Mouse (Mus musculus): ENCODE measurements around the gene Rab3d. TPM values are rescaled to one million over a fixed set of nuclear protein-coding genes. Genes with fewer than 3 reads are reported as not detected.

The Rab3d gene
- polyA plus RNA-seq, 1 experiment from 2014 or later: 9.3 TPM

DNA sequence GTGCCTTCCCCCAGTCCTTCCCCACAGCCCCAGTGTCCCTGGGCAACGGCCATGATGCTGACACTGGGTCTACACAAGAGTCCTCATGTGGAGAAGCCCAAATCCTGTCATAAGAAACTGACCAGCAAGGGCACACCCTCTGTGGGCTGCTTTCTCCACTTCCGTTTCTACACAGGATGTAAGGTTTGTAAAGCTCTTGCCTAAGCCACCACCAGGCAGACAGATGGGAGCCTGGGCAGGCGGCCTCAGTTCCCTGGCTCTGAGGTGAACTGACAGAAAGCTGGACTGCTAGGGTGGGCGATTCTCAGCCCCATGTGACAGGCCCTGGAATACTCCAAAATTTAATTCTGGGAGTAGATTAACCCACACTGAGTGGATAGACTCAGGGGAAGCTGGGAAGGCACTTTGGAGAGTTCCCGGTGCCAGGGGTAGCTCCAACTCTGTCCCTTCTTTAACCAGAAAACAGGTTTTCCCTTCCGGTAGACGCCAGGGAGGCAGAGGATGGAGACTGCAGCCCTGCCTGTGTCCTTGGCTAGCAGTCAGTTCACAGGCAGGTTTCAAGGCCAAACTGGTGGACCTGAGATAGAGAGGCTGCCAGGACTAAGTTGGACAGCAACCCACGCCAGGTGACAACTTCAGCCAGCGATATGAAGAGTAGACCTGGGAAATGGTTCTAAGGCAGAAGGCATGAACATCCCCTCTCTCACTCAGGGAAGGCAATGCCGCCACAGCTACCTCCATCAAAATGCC is 8.3 kb downstream of the Rab3d start:
- Histone ChIP-seq H3K4me2 (ENCODE audit: low read depth, low read length) (no peak overlapping the region), H3K36me3 (replicated peaks; ENCODE audit: insufficient read depth, low read length) (peaks cover 7% of the 10 kb centered on the region), H3K9ac (replicated peaks) (no peak overlapping the region), H3K4me3 (ENCODE audit: low read depth, low read length) (no peak overlapping the region), H3K9me3 (ENCODE audit: low read length) (no peaks in the 10 kb centered on the region), H3K27me3 (ENCODE audit: insufficient read depth, low read length) (no peaks in the 10 kb centered on the region), H3K27ac (ENCODE audit: low read depth) (peak overlapping the region; percentile 62; the same call in 1 of the 2 replicates), H3K4me1 (ENCODE audit: insufficient read depth) (peaks cover 10% of the 10 kb centered on the region)
- DNase-seq (peak; percentile 48), ATAC-seq (peak; percentile 53)
- TF ChIP-seq CTCF (IDR thresholded peaks at IDR 0.05; ENCODE audit: low read depth): no peak
- TF ChIP-seq EP300 (IDR thresholded peaks at IDR 0.05; ENCODE audit: low read depth): no peak
- WGBS (ENCODE audit: insufficient replicate concordance): 55% methylated on average over 10 of the region's 10 CpGs

DNA sequence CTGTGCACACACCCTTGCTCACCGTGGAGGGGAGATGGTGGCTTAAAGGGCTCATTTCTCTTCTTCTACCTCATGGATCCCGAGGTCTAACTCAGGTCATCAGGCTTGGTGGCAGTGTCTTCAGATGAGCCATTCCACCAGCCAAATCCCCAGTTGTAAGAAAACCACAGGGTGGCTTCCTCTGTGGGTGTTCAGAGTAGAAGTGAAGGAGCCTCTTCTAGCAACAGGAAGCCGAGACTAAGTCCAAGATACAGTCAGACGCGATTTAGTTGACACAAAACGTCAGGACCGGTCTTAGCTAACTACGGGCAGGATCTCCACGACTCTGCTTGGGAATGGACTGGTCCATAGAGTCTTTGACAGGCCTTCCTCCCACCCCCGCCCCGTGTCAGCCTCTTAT is 9.8 kb downstream of the Rab3d start:
- H3K9me3 ChIP-seq (ENCODE audit: low read length): no peaks in the 10 kb centered on the region
- peaks cover 10% of the 10 kb centered on the region for H3K4me1 ChIP-seq (ENCODE audit: insufficient read depth)
- no peak overlapping the region for H3K4me3 ChIP-seq (ENCODE audit: low read depth, low read length)
- TF ChIP-seq EP300 (IDR thresholded peaks at IDR 0.05; ENCODE audit: low read depth) (no peak), CTCF (IDR thresholded peaks at IDR 0.05; ENCODE audit: low read depth) (no peak)
- DNase-seq (no peak), ATAC-seq (no peak)
- H3K9ac ChIP-seq (replicated peaks): no peak overlapping the region
- peaks cover 4% of the 10 kb centered on the region; the same call in 1 of the 2 replicates for H3K36me3 ChIP-seq (replicated peaks; ENCODE audit: insufficient read depth, low read length)
- peak overlapping the region; percentile 62 for H3K27ac ChIP-seq (ENCODE audit: low read depth)
- H3K4me2 ChIP-seq (ENCODE audit: low read depth, low read length): no peak overlapping the region
- 28% methylated on average over 11 of the region's 11 CpGs for WGBS (ENCODE audit: insufficient replicate concordance)
- H3K27me3 ChIP-seq (ENCODE audit: insufficient read depth, low read length): no peaks in the 10 kb centered on the region

GRCm38 (mm10) chr9:21904031-21904430 is 14.0 kb downstream of the Rab3d start:
- Histone ChIP-seq H3K9me3 (ENCODE audit: low read length) (no peaks in the 10 kb centered on the region), H3K27me3 (ENCODE audit: insufficient read depth, low read length) (no peaks in the 10 kb centered on the region), H3K36me3 (replicated peaks; ENCODE audit: insufficient read depth, low read length) (no peaks in the 10 kb centered on the region), H3K4me2 (ENCODE audit: low read depth, low read length) (no peak overlapping the region), H3K9ac (replicated peaks) (no peak overlapping the region), H3K4me3 (ENCODE audit: low read depth, low read length) (no peak overlapping the region), H3K27ac (ENCODE audit: low read depth) (no peak overlapping the region), H3K4me1 (ENCODE audit: insufficient read depth) (peaks cover 12% of the 10 kb centered on the region)
- ATAC-seq (no peak), DNase-seq (no peak)
- no peak for TF ChIP-seq CTCF (IDR thresholded peaks at IDR 0.05; ENCODE audit: low read depth)
- TF ChIP-seq EP300 (IDR thresholded peaks at IDR 0.05; ENCODE audit: low read depth): no peak
- WGBS (ENCODE audit: insufficient replicate concordance): 75% methylated on average over 4 of the region's 4 CpGs

GRCm38 (mm10) chr9:21901223-21901820 is 16.7 kb downstream of the Rab3d start:
- Histone ChIP-seq H3K27me3 (ENCODE audit: insufficient read depth, low read length) (no peaks in the 10 kb centered on the region), H3K4me1 (ENCODE audit: insufficient read depth) (peaks cover 9% of the 10 kb centered on the region; the same call in 1 of the 2 replicates), H3K27ac (ENCODE audit: low read depth) (no peak overlapping the region), H3K9ac (replicated peaks) (no peak overlapping the region), H3K4me2 (ENCODE audit: low read depth, low read length) (peak overlapping the region; percentile 71), H3K9me3 (ENCODE audit: low read length) (no peaks in the 10 kb centered on the region), H3K36me3 (replicated peaks; ENCODE audit: insufficient read depth, low read length) (no peaks in the 10 kb centered on the region), H3K4me3 (ENCODE audit: low read depth, low read length) (peak overlapping the region; percentile 45)
- TF ChIP-seq EP300 (IDR thresholded peaks at IDR 0.05; ENCODE audit: low read depth) (no peak), CTCF (IDR thresholded peaks at IDR 0.05; ENCODE audit: low read depth) (peak; percentile 39)
- peak; percentile 72 for DNase-seq
- WGBS (ENCODE audit: insufficient replicate concordance): 13% methylated on average over 10 of the region's 10 CpGs
- ATAC-seq: peak; percentile 90

GRCm38 (mm10) chr9:21889229-21889628 is 28.8 kb downstream of the Rab3d start:
- DNase-seq (peak; percentile 27), ATAC-seq (no peak)
- 53% methylated on average over 3 of the region's 3 CpGs for WGBS (ENCODE audit: insufficient replicate concordance)
- Histone ChIP-seq H3K4me2 (ENCODE audit: low read depth, low read length) (no peak overlapping the region), H3K9me3 (ENCODE audit: low read length) (no peaks in the 10 kb centered on the region), H3K27ac (ENCODE audit: low read depth) (no peak overlapping the region), H3K4me3 (ENCODE audit: low read depth, low read length) (no peak overlapping the region), H3K36me3 (replicated peaks; ENCODE audit: insufficient read depth, low read length) (no peaks in the 10 kb centered on the region), H3K9ac (replicated peaks) (no peak overlapping the region), H3K27me3 (ENCODE audit: insufficient read depth, low read length) (no peaks in the 10 kb centered on the region), H3K4me1 (ENCODE audit: insufficient read depth) (no peaks in the 10 kb centered on the region)
- TF ChIP-seq CTCF (IDR thresholded peaks at IDR 0.05; ENCODE audit: low read depth) (peak; percentile 60), EP300 (IDR thresholded peaks at IDR 0.05; ENCODE audit: low read depth) (no peak)

GRCm38 (mm10) chr9:21876601-21877000 is 41.4 kb downstream of the Rab3d start:
- Histone ChIP-seq H3K27ac (ENCODE audit: low read depth) (no peak overlapping the region), H3K9ac (replicated peaks) (no peak overlapping the region), H3K4me2 (ENCODE audit: low read depth, low read length) (no peak overlapping the region), H3K4me1 (ENCODE audit: insufficient read depth) (no peaks in the 10 kb centered on the region), H3K36me3 (replicated peaks; ENCODE audit: insufficient read depth, low read length) (no peaks in the 10 kb centered on the region), H3K27me3 (ENCODE audit: insufficient read depth, low read length) (no peaks in the 10 kb centered on the region), H3K4me3 (ENCODE audit: low read depth, low read length) (no peak overlapping the region), H3K9me3 (ENCODE audit: low read length) (no peaks in the 10 kb centered on the region)
- WGBS (ENCODE audit: insufficient replicate concordance): 50% methylated on average over 3 of the region's 3 CpGs
- ATAC-seq: no peak
- TF ChIP-seq EP300 (IDR thresholded peaks at IDR 0.05; ENCODE audit: low read depth) (no peak), CTCF (IDR thresholded peaks at IDR 0.05; ENCODE audit: low read depth) (peak; percentile 18; the same call in 1 of the 2 replicates)
- DNase-seq: no peak
